Mouse (Mus musculus): ENCODE measurements around the gene Ebf1. TPM values are rescaled to one million over a fixed set of nuclear protein-coding genes. Genes with fewer than 3 reads are reported as not detected.

Gene Ebf1
- polyA plus RNA-seq, 1 experiment: 188 TPM

DNA sequence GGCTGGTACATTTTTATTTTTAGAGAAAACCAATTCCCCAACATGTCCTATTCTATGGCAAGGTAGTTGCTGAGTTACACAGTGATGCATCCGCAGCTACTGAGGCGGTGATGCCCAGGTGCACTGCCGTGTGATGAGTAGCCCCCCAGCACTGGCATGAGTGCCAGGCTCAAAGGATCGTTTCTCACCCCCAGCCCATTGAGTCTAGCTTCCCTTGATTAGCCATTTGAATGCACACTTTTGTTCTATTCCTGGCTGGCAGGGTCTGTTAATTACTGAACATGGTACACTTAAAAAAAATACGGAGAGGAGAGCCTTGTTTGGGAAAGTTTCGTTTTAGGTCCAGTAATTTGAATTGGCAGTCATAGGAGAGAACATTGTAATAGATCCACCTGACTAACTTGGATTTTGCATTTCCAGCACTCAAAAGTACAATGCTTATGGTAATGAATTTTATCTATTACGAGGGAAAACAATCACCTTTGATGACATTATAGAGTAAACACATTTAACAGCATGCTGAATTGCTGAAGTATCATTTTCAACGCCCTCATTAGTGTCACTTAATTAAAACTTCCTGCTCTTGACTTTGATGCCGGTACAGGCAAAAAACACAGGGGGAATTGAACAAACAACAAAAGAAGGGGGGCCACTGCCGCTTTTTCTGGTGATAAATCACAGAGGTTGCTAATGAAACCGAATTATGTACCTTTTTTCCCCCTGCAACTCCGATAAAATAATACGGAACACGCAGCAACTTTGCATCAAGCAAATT lies 167.3 kb downstream of the Ebf1 start:
- H3K27ac ChIP-seq (ENCODE audit: control insufficient read depth, insufficient read depth, low read depth, low read length, poor library complexity): no peak overlapping the region
- TF ChIP-seq CTCF (IDR thresholded peaks at IDR 0.05; ENCODE audit: control insufficient read depth, insufficient read depth, low read length) (no peak), POLR2A (IDR thresholded peaks at IDR 0.05; ENCODE audit: borderline replicate concordance, control insufficient read depth, low read depth, low read length) (no peak)
- 79% methylated on average over 14 of the region's 14 CpGs for WGBS
- no peak overlapping the region for H3K4me3 ChIP-seq (replicated peaks; ENCODE audit: control insufficient read depth, low read depth, low read length)
- H3K4me1 ChIP-seq (ENCODE audit: control insufficient read depth, insufficient read depth, low read length): no peaks in the 10 kb centered on the region

GRCm38 (mm10) chr11:44785063-44785462 lies 167.9 kb downstream of the Ebf1 start:
- H3K27ac ChIP-seq (ENCODE audit: control insufficient read depth, insufficient read depth, low read depth, low read length, poor library complexity): no peak overlapping the region
- no peak overlapping the region for H3K4me3 ChIP-seq (replicated peaks; ENCODE audit: control insufficient read depth, low read depth, low read length)
- TF ChIP-seq POLR2A (IDR thresholded peaks at IDR 0.05; ENCODE audit: borderline replicate concordance, control insufficient read depth, low read depth, low read length): no peak
- TF ChIP-seq CTCF (IDR thresholded peaks at IDR 0.05; ENCODE audit: control insufficient read depth, insufficient read depth, low read length): no peak
- 81% methylated on average over 7 of the region's 7 CpGs for WGBS
- no peaks in the 10 kb centered on the region for H3K4me1 ChIP-seq (ENCODE audit: control insufficient read depth, insufficient read depth, low read length)

DNA sequence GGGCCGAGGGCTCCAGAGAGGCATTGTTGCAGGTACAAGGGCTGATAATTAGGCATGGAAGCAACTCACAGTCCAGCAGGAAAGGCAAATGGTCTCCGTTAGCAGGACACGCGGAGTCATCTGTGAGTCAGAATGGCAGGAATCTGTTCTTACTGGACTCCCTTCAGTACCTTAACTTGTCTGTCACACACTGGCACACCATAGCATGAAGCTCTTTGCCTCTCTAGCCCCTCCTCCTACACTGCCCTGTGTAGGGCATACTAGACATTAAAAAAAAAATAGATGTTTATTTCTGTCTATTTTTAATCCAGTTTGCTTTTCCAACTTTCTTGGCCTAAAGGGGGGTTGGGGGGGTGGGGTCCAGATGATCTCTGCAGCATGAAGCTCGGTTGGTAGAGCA lies 168.4 kb downstream of the Ebf1 start:
- H3K27ac ChIP-seq (ENCODE audit: control insufficient read depth, insufficient read depth, low read depth, low read length, poor library complexity): no peak overlapping the region
- 86% methylated on average over 5 of the region's 5 CpGs for WGBS
- TF ChIP-seq POLR2A (IDR thresholded peaks at IDR 0.05; ENCODE audit: borderline replicate concordance, control insufficient read depth, low read depth, low read length) (no peak), CTCF (IDR thresholded peaks at IDR 0.05; ENCODE audit: control insufficient read depth, insufficient read depth, low read length) (no peak)
- H3K4me1 ChIP-seq (ENCODE audit: control insufficient read depth, insufficient read depth, low read length): no peaks in the 10 kb centered on the region
- no peak overlapping the region for H3K4me3 ChIP-seq (replicated peaks; ENCODE audit: control insufficient read depth, low read depth, low read length)

DNA sequence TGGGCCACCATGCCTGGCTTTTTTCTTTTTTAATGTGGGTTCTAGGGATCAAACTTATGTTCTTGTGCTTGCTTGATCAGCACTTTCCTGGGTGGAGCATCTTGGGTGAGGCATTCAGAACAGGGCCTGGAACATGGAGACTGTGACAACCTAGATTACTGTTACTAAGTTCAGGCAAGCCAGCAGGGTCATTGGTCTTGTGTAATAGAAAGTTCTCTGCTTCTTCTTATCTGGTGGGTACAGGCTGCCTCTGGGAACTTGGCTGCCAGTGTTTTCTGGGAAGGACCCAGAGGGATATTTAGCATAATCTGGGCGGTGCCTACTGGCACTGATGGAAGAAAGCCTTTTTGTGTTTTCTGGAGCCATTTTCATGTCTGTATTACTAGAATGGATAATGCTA lies 170.9 kb downstream of the Ebf1 start:
- Histone ChIP-seq H3K4me1 (ENCODE audit: control insufficient read depth, insufficient read depth, low read length) (no peaks in the 10 kb centered on the region), H3K27ac (ENCODE audit: control insufficient read depth, insufficient read depth, low read depth, low read length, poor library complexity) (no peak overlapping the region), H3K4me3 (replicated peaks; ENCODE audit: control insufficient read depth, low read depth, low read length) (no peak overlapping the region)
- no peak for TF ChIP-seq POLR2A (IDR thresholded peaks at IDR 0.05; ENCODE audit: borderline replicate concordance, control insufficient read depth, low read depth, low read length)
- TF ChIP-seq CTCF (IDR thresholded peaks at IDR 0.05; ENCODE audit: control insufficient read depth, insufficient read depth, low read length): no peak
- 86% methylated on average over 1 of the region's 1 CpGs for WGBS

DNA sequence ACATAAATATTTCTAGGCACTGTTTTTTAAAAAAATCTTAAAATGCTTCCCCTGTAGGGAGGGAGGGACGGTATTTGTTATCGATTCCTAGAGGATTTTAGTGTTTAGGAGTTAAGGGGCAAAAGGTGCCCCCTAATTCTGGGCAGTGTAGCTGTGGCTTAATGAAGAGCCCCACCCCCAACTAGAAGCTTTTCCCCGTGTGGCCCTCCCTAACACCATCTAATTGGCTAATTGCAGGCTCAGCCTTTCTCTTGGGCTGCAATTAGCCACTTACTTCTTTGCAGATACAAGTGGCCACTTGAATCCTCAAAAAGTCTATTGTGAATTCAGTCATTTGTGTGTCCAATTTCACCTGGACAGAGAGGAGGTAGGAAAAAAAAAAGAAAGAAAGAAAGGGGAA lies 175.7 kb downstream of the Ebf1 start:
- WGBS: 48% methylated on average over 3 of the region's 3 CpGs
- Histone ChIP-seq H3K27ac (ENCODE audit: control insufficient read depth, insufficient read depth, low read depth, low read length, poor library complexity) (no peak overlapping the region), H3K4me3 (replicated peaks; ENCODE audit: control insufficient read depth, low read depth, low read length) (no peak overlapping the region), H3K4me1 (ENCODE audit: control insufficient read depth, insufficient read depth, low read length) (no peaks in the 10 kb centered on the region)
- no peak for TF ChIP-seq POLR2A (IDR thresholded peaks at IDR 0.05; ENCODE audit: borderline replicate concordance, control insufficient read depth, low read depth, low read length)

DNA sequence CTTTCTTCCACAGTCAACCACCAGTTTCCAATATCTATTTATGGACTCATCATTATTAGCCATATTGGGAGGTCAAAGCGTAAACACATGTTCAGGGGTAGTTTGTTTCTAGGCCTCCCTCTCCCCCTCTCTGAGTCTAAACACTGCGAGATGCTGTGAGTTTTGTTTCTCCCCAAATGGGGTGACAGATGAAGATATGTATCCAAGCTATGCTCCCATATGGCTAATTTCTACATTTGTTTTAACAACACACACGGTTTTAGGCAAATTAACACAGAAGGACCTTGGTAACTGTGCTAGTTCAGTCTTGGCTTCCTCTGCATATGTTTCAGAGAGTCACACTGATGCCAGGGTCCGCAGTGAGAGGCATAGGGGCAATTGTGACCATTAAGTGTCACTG lies 177.8 kb downstream of the Ebf1 start:
- WGBS: 84% methylated on average over 4 of the region's 4 CpGs
- TF ChIP-seq POLR2A (IDR thresholded peaks at IDR 0.05; ENCODE audit: borderline replicate concordance, control insufficient read depth, low read depth, low read length) (no peak), CTCF (IDR thresholded peaks at IDR 0.05; ENCODE audit: control insufficient read depth, insufficient read depth, low read length) (no peak)
- H3K4me3 ChIP-seq (replicated peaks; ENCODE audit: control insufficient read depth, low read depth, low read length): no peak overlapping the region
- no peak overlapping the region for H3K27ac ChIP-seq (ENCODE audit: control insufficient read depth, insufficient read depth, low read depth, low read length, poor library complexity)
- no peaks in the 10 kb centered on the region for H3K4me1 ChIP-seq (ENCODE audit: control insufficient read depth, insufficient read depth, low read length)

GRCm38 (mm10) chr11:44795767-44796166 lies 178.7 kb downstream of the Ebf1 start:
- WGBS: 76% methylated on average over 3 of the region's 3 CpGs
- Histone ChIP-seq H3K27ac (ENCODE audit: control insufficient read depth, insufficient read depth, low read depth, low read length, poor library complexity) (no peak overlapping the region), H3K4me3 (replicated peaks; ENCODE audit: control insufficient read depth, low read depth, low read length) (no peak overlapping the region), H3K4me1 (ENCODE audit: control insufficient read depth, insufficient read depth, low read length) (no peaks in the 10 kb centered on the region)
- TF ChIP-seq POLR2A (IDR thresholded peaks at IDR 0.05; ENCODE audit: borderline replicate concordance, control insufficient read depth, low read depth, low read length) (no peak), CTCF (IDR thresholded peaks at IDR 0.05; ENCODE audit: control insufficient read depth, insufficient read depth, low read length) (no peak)

GRCm38 (mm10) chr11:44798270-44798669 lies 181.2 kb downstream of the Ebf1 start:
- TF ChIP-seq POLR2A (IDR thresholded peaks at IDR 0.05; ENCODE audit: borderline replicate concordance, control insufficient read depth, low read depth, low read length) (no peak), CTCF (IDR thresholded peaks at IDR 0.05; ENCODE audit: control insufficient read depth, insufficient read depth, low read length) (no peak)
- no peaks in the 10 kb centered on the region for H3K4me1 ChIP-seq (ENCODE audit: control insufficient read depth, insufficient read depth, low read length)
- no peak overlapping the region for H3K27ac ChIP-seq (ENCODE audit: control insufficient read depth, insufficient read depth, low read depth, low read length, poor library complexity)
- no peak overlapping the region for H3K4me3 ChIP-seq (replicated peaks; ENCODE audit: control insufficient read depth, low read depth, low read length)
- WGBS: 71% methylated on average over 3 of the region's 3 CpGs

DNA sequence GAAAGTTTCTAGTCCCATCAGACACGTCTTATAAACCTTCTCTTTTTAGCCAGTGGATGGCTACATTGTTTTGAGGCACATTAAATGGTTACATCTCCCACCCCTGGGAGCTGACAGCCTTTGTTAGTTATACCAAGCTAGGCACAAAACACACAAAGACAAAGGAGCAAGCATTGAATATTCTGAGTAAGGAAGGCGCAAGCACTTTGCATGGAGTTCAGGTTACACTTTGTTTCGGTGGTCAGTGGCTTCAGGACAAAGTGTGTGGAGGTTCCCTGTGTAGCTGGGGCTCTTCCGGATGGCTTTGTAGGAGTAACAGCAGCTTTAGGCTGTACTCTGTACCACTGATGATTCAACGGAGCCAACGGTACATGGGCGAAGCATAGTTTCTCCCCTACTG lies 186.9 kb downstream of the Ebf1 start:
- Histone ChIP-seq H3K4me3 (replicated peaks; ENCODE audit: control insufficient read depth, low read depth, low read length) (no peak overlapping the region), H3K4me1 (ENCODE audit: control insufficient read depth, insufficient read depth, low read length) (no peaks in the 10 kb centered on the region; the same call in 1 of the 2 replicates), H3K27ac (ENCODE audit: control insufficient read depth, insufficient read depth, low read depth, low read length, poor library complexity) (no peak overlapping the region)
- TF ChIP-seq CTCF (IDR thresholded peaks at IDR 0.05; ENCODE audit: control insufficient read depth, insufficient read depth, low read length) (no peak), POLR2A (IDR thresholded peaks at IDR 0.05; ENCODE audit: borderline replicate concordance, control insufficient read depth, low read depth, low read length) (no peak)
- WGBS: 88% methylated on average over 7 of the region's 7 CpGs

All from bone marrow, adult 2 months (tissue).